Mouse (Mus musculus) spleen, adult 2 months (tissue): ENCODE results near the gene Ptgfrn. TPM values are rescaled to one million over a fixed set of nuclear protein-coding genes. Genes with fewer than 3 reads are reported as not detected.

Experiments
- DNase-seq, 2 experiments: peaks; one replicate each; pipeline versions ENCODE4 v3.0.0 to v3.0.0-alpha.2; 2012 to 2021; ENCODE audit warnings: low spot score in 2 of 2, low read depth in 1 of 2
- H3K27ac ChIP-seq: fragments of 200-500 bp; 2 replicates; pipeline ENCODE4 v1.5.1; 2012; ENCODE audit warnings: low read length, inconsistent platforms; ENCODE audit not compliant: insufficient read depth
- H3K27me3 ChIP-seq: fragments of 200-500 bp; 2 replicates; pipeline ENCODE4 v1.6.1; 2012; ENCODE audit warnings: mild to moderate bottlenecking, moderate library complexity, low read length, inconsistent platforms; ENCODE audit not compliant: control insufficient read depth, insufficient read depth
- H3K36me3 ChIP-seq: fragments of 200-500 bp; 2 replicates; pipeline ENCODE4 v1.6.1; 2012; ENCODE audit warnings: mild to moderate bottlenecking, low read length, inconsistent platforms; ENCODE audit not compliant: control insufficient read depth, insufficient read depth
- H3K4me1 ChIP-seq: fragments of 200-500 bp; 2 replicates; pipeline ENCODE4 v1.6.1; 2011; ENCODE audit warnings: inconsistent platforms; ENCODE audit not compliant: control insufficient read depth, insufficient read depth, insufficient read length
- H3K4me3 ChIP-seq: fragments of 200-500 bp; 2 replicates; pipeline ENCODE4 v1.5.1; 2011; ENCODE audit warnings: mild to moderate bottlenecking, inconsistent platforms; ENCODE audit not compliant: insufficient read depth, insufficient read length; ENCODE audit errors: extremely low read depth
- CTCF ChIP-seq: fragments of 200-500 bp; IDR thresholded peaks from 2 replicates; pipeline ENCODE4 v1.5.1; 2011; ENCODE audit warnings: mild to moderate bottlenecking, inconsistent platforms; ENCODE audit not compliant: insufficient read depth, insufficient read length, insufficient replicate concordance; ENCODE audit errors: extremely low read depth
- POLR2A ChIP-seq: fragments of 200-500 bp; IDR thresholded peaks from 2 replicates; pipeline ENCODE4 v1.6.1; 2011; ENCODE audit warnings: low read depth, low read length, inconsistent platforms
- WGBS: fragments of 180-500 bp; shearing (Covaris S2); methylation state at CpG from one replicate; pipeline ENCODE4 v1.1.7; 2018; 5-methylcytosine and 5-hydroxymethylcytosine counted together
- polyA plus RNA-seq: library from polyadenylated mRNA; depleted of rRNA; stranded (reverse); fragments of >200 nt; gene quantifications from 2 replicates; pipeline ENCODE4 v1.2.3, GENCODE M21; 2012; rRNA removed

Gene Ptgfrn
- polyA plus RNA-seq, 1 experiment = 3.6 TPM

GRCm38 (mm10) chr3:100998904-100999340 lies 111.2 kb downstream of the Ptgfrn start:
- Histone ChIP-seq H3K4me3 (no peak overlapping the region), H3K27ac (no peak overlapping the region)
- TF ChIP-seq CTCF (peak; percentile 62; the same call in 1 of the 2 replicates), POLR2A (no peak)

GRCm38 (mm10) chr3:100997785-100998570 lies 112.1 kb downstream of the Ptgfrn start:
- WGBS = 62% methylated on average over 10 of the region's 10 CpGs
- Histone ChIP-seq H3K4me1 (no peaks in the 10 kb centered on the region; the same call in 1 of the 2 replicates), H3K36me3 (no peaks in the 10 kb centered on the region), H3K4me3 (no peak overlapping the region), H3K27me3 (no peaks in the 10 kb centered on the region), H3K27ac (0 out of 2 replicates have a peak overlapping the region, but pooled peaks have one; percentile 25)
- TF ChIP-seq CTCF (no peak), POLR2A (no peak)
- no peak for DNase-seq

More at GRCm38 (mm10) chr3:100998904-100999340, 111.2 kb downstream of the Ptgfrn start:
- H3K27me3 ChIP-seq = no peaks in the 10 kb centered on the region
- DNase-seq = peak; percentile 61 to 72
- 30% methylated on average over 6 of the region's 6 CpGs for WGBS
- H3K36me3 ChIP-seq = no peaks in the 10 kb centered on the region
- H3K4me1 ChIP-seq = peaks cover 2% of the 10 kb centered on the region; the same call in 1 of the 2 replicates

- DNase-seq = no peak
- H3K4me3 ChIP-seq = no peak overlapping the region
- H3K36me3 ChIP-seq = no peaks in the 10 kb centered on the region
- H3K4me1 ChIP-seq = no peaks in the 10 kb centered on the region; the same call in 1 of the 2 replicates
- H3K27me3 ChIP-seq = no peaks in the 10 kb centered on the region
- H3K27ac ChIP-seq = no peak overlapping the region
- WGBS = 77% methylated on average over 4 of the region's 4 CpGs
- no peak for TF ChIP-seq POLR2A
- no peak for TF ChIP-seq CTCF
Observed at GRCm38 (mm10) chr3:100994252-100994651, 115.8 kb downstream of the Ptgfrn start.

- Histone ChIP-seq H3K4me1 (no peaks in the 10 kb centered on the region; the same call in 1 of the 2 replicates), H3K4me3 (peak overlapping the region; percentile 14; the same call in 1 of the 2 replicates), H3K27me3 (no peaks in the 10 kb centered on the region), H3K27ac (0 out of 2 replicates have a peak overlapping the region, but pooled peaks have one; percentile 1), H3K36me3 (no peaks in the 10 kb centered on the region)
- no peak for TF ChIP-seq POLR2A
- no peak for TF ChIP-seq CTCF
- WGBS = 32% methylated on average over 15 of the region's 15 CpGs
- DNase-seq = no peak
Observed at GRCm38 (mm10) chr3:100993718-100994117, 116.4 kb downstream of the Ptgfrn start.

DNA sequence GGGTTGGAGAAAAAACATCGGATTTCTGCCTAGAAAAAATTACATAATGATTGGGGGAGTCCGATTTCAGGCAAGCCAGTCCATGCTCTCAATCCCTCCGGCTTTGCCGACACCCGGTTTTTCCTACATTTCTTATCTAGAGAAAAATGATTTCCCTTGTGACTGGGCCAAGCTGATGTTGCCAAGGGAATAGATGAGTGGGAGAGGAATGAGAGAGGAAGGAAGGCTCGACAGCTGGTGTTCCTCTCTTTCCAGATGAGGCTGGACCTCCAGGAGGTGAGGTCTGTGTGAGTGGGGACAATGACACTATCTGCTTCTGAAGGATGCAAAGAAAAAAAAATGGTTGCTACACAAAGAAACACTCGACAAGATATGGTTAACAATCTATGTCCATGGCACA lies 116.9 kb downstream of the Ptgfrn start:
- DNase-seq = no peak
- no peak overlapping the region for H3K4me3 ChIP-seq
- no peak for TF ChIP-seq POLR2A
- no peak for TF ChIP-seq CTCF
- WGBS = 81% methylated on average over 7 of the region's 7 CpGs
- H3K27me3 ChIP-seq = no peaks in the 10 kb centered on the region
- no peak overlapping the region for H3K27ac ChIP-seq
- no peaks in the 10 kb centered on the region; the same call in 1 of the 2 replicates for H3K4me1 ChIP-seq
- H3K36me3 ChIP-seq = no peaks in the 10 kb centered on the region

Other genes starting within 250 kb of the Ptgfrn start
- gene Trim45, start 188.1 kb downstream of the Ptgfrn start, polyA plus RNA-seq = 1.4 TPM in 2 replicates
- 3.1 and 3.3 TPM in 2 replicates for gene Ttf2, start 140.6 kb downstream of the Ptgfrn start, polyA plus RNA-seq
- 1.9 and 2.8 TPM in 2 replicates for gene Cd101, start 80.7 kb downstream of the Ptgfrn start, polyA plus RNA-seq
- 38.2 and 50.2 TPM in 2 replicates for gene Cd2, start 177.7 kb upstream of the Ptgfrn start, polyA plus RNA-seq